ENCODE assay signal across 35 mouse cellular contexts in genomic region chr10:61137567-61137966, GRCm38 (mm10). TPM values are rescaled to one million over a fixed set of nuclear protein-coding genes. Genes with fewer than 3 reads are reported as not detected.
"Had no signal": no experiment of that assay in that cellular context is flagged by ENCODE, and none has a peak within 500 bp of the region (broad histone marks: within the 10 kb centered on the region; RNA-seq: fewer than 3 reads in every experiment).

No protein-coding gene starts in this region.

- H3K4me1 ChIP-seq: embryonic facial prominence, embryonic 10.5 days; embryonic facial prominence, embryonic 12.5 days; embryonic facial prominence, embryonic 13.5 days; forebrain, embryonic 10.5 days; forebrain, embryonic 12.5 days; forebrain, embryonic 13.5 days; forebrain, embryonic 15.5 days had no signal

- H3K9ac ChIP-seq: embryonic facial prominence, embryonic 12.5 days; embryonic facial prominence, embryonic 13.5 days; embryonic facial prominence, embryonic 15.5 days; forebrain, embryonic 12.5 days; forebrain, embryonic 13.5 days; forebrain, embryonic 15.5 days; forebrain, postnatal 0 days had no signal

- H3K36me3 ChIP-seq: forebrain, embryonic 12.5 days had no signal

- H3K9me3 ChIP-seq: embryonic facial prominence, embryonic 10.5 days; embryonic facial prominence, embryonic 12.5 days; embryonic facial prominence, embryonic 13.5 days; embryonic facial prominence, embryonic 15.5 days; forebrain, embryonic 10.5 days; forebrain, embryonic 12.5 days; forebrain, embryonic 13.5 days; forebrain, embryonic 15.5 days had no signal

- H3K4me2 ChIP-seq: embryonic facial prominence, embryonic 12.5 days; embryonic facial prominence, embryonic 13.5 days; embryonic facial prominence, embryonic 15.5 days; forebrain, embryonic 12.5 days; forebrain, embryonic 13.5 days; forebrain, embryonic 15.5 days had no signal

- DNase-seq: cerebellum, adult 18-20 months; cerebellum, adult 2 months; cerebellum, adult 8-10 months; cerebellum, adult 9-10 months; cerebellum, adult 9-11 months; cerebellum, postnatal 10 days; cerebellum, postnatal 14 days; cerebellum, postnatal 25 days; cerebellum, postnatal 36 days; embryo, embryonic 11 days; forebrain, postnatal 0 days; gastrocnemius, adult 2 months; gastrocnemius, postnatal 10 days; gastrocnemius, postnatal 14 days; gastrocnemius, postnatal 25 days; gastrocnemius, postnatal 36 days; heart, adult 11 months had no signal

- H3K27me3 ChIP-seq: embryonic facial prominence, embryonic 12.5 days; embryonic facial prominence, embryonic 13.5 days; embryonic facial prominence, embryonic 15.5 days; forebrain, embryonic 12.5 days; forebrain, embryonic 13.5 days; forebrain, embryonic 15.5 days had no signal

- H3K4me3 ChIP-seq: embryonic facial prominence, embryonic 10.5 days; embryonic facial prominence, embryonic 12.5 days; embryonic facial prominence, embryonic 13.5 days; embryonic facial prominence, embryonic 15.5 days; erythroblast, embryonic 14.5 days; forebrain, embryonic 10.5 days; forebrain, embryonic 12.5 days; forebrain, embryonic 13.5 days; forebrain, embryonic 15.5 days; gastrocnemius, adult 2 months had no signal

- ATAC-seq: forebrain, embryonic 13.5 days; forebrain, embryonic 14.5 days; forebrain, embryonic 15.5 days; forebrain, embryonic 16.5 days; forebrain, postnatal 0 days had no signal

- H3K27ac ChIP-seq: embryonic facial prominence, embryonic 10.5 days; embryonic facial prominence, embryonic 12.5 days; embryonic facial prominence, embryonic 13.5 days; embryonic facial prominence, embryonic 15.5 days; forebrain, embryonic 10.5 days; forebrain, embryonic 12.5 days; forebrain, embryonic 13.5 days; forebrain, embryonic 15.5 days; gastrocnemius, adult 2 months had no signal

RNA-seq across cellular contexts. Expression of gene Tbata, which starts 34.2 kb away (rescaled TPM):
- total RNA-seq: common myeloid progenitor, adult 5-6 weeks; gastrocnemius, adult 18-20 months; gastrocnemius, adult 2 months; gastrocnemius, adult 8-10 months; gastrocnemius, postnatal 10 days; gastrocnemius, postnatal 14 days; gastrocnemius, postnatal 25 days; gastrocnemius, postnatal 4 days; granulocyte monocyte progenitor cell, adult 5-6 weeks had no signal
- polyA plus RNA-seq: embryonic facial prominence, embryonic 11.5 days; embryonic facial prominence, embryonic 12.5 days; embryonic facial prominence, embryonic 13.5 days; erythroblast, embryonic 14.5 days; forebrain, embryonic 10.5 days; forebrain, embryonic 11.5 days had no signal
